Mouse (Mus musculus): ENCODE measurements around the gene Myt1. TPM values are rescaled to one million over a fixed set of nuclear protein-coding genes. Genes with fewer than 3 reads are reported as not detected.

The Myt1 gene
- polyA plus RNA-seq, 1 experiment from 2014 or later = not detected

DNA sequence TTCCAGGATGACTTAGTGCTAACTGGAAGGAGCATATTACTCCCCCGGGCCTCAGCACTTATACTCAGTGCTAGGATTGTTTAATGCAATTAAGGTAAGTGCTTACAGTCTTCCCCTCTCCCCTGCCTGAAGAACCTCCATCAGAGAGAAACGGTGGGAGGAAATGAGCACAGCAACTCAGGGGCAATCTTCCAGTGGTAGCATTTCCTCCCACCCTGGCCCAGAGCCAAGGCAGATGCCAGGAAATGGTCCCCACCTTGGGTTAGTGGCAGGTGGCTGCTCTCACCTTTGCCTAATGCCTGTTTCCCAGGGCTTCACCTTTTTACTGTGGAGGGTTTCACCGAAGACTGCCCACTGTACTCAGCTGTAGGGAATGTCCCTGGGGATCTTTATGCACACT, 33.1 kb upstream of the Myt1 start:
- Histone ChIP-seq H3K36me3 (ENCODE audit: control insufficient read depth, insufficient read depth, low read length) (no peaks in the 10 kb centered on the region), H3K27me3 (ENCODE audit: control insufficient read depth, insufficient read depth, low read length) (no peaks in the 10 kb centered on the region), H3K9me3 (ENCODE audit: control insufficient read depth, low read length) (no peaks in the 10 kb centered on the region), H3K27ac (ENCODE audit: low read depth, low read length) (no peak overlapping the region), H3K4me1 (ENCODE audit: control insufficient read depth, insufficient read depth, low read length) (no peaks in the 10 kb centered on the region), H3K4me3 (ENCODE audit: low read length) (no peak overlapping the region), H3K9ac (ENCODE audit: low read depth, low read length) (no peak overlapping the region), H3K4me2 (replicated peaks; ENCODE audit: low read depth, low read length) (no peak overlapping the region)
- no peak for ATAC-seq (ENCODE audit: low FRiP score, low TSS enrichment)
- WGBS = 50% methylated on average over 3 of the region's 3 CpGs

DNA sequence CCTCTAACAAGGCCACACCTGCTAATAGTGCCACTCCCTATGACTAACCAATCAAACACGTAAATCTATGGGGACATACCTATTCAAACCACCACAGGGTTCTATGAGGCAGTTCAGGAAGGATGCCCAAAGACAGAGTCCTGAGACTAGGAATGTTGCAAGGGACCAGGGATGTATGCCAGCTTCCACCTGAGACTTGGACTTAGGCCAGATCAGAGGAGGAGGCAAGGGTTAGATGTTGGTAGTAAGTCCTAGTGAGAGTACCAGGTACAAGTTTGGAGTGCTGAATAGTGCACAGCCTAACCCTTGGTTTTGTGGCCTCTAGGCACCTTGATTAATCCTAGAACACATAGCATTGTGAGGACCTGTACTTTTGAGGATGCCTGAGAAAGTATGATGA, 10.5 kb upstream of the Myt1 start:
- H3K36me3 ChIP-seq (ENCODE audit: control insufficient read depth, insufficient read depth, low read length) = no peaks in the 10 kb centered on the region
- no peak overlapping the region for H3K9ac ChIP-seq (ENCODE audit: low read depth, low read length)
- H3K9me3 ChIP-seq (ENCODE audit: control insufficient read depth, low read length) = no peaks in the 10 kb centered on the region
- no peak overlapping the region for H3K27ac ChIP-seq (ENCODE audit: low read depth, low read length)
- no peak overlapping the region for H3K4me2 ChIP-seq (replicated peaks; ENCODE audit: low read depth, low read length)
- ATAC-seq (ENCODE audit: low FRiP score, low TSS enrichment) = no peak
- H3K4me3 ChIP-seq (ENCODE audit: low read length) = no peak overlapping the region
- no peaks in the 10 kb centered on the region for H3K4me1 ChIP-seq (ENCODE audit: control insufficient read depth, insufficient read depth, low read length)
- WGBS = 82% methylated on average over 1 of the region's 1 CpGs
- H3K27me3 ChIP-seq (ENCODE audit: control insufficient read depth, insufficient read depth, low read length) = no peaks in the 10 kb centered on the region

DNA sequence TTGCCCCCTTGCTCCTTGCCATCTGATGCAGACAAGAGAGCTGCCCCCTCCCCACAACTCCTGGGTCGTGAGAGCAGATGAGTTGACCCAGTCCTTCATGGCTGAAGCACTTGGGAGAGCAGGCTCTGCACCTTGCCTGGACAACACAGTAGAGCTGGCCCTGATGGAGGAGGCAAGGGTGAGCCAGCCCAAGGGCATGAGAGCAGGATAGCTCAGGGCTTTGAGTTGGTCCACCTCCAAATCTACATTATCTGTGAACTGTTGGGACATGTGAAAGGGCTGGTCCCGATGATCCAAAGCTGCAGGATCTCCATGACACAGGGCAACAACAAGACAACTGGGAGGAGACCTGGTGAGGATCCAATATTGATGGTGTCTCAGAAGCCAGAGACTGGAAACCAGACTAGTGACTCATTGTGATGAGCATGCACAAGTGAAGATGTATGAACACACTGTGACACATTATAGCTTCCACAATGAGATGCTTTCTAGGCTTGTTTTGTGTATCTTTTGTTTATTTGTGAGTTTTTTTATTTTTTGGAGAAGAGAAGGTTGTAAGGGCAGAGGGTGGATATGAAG, 4.9 kb upstream of the Myt1 start:
- WGBS = 65% methylated on average over 2 of the region's 2 CpGs
- H3K27ac ChIP-seq (ENCODE audit: low read depth, low read length) = no peak overlapping the region
- no peak for ATAC-seq (ENCODE audit: low FRiP score, low TSS enrichment)
- no peak overlapping the region for H3K9ac ChIP-seq (ENCODE audit: low read depth, low read length)
- peaks cover 3% of the 10 kb centered on the region; the same call in 1 of the 2 replicates for H3K27me3 ChIP-seq (ENCODE audit: control insufficient read depth, insufficient read depth, low read length)
- no peak overlapping the region for H3K4me2 ChIP-seq (replicated peaks; ENCODE audit: low read depth, low read length)
- H3K9me3 ChIP-seq (ENCODE audit: control insufficient read depth, low read length) = no peaks in the 10 kb centered on the region
- no peaks in the 10 kb centered on the region for H3K36me3 ChIP-seq (ENCODE audit: control insufficient read depth, insufficient read depth, low read length)
- H3K4me3 ChIP-seq (ENCODE audit: low read length) = no peak overlapping the region
- H3K4me1 ChIP-seq (ENCODE audit: control insufficient read depth, insufficient read depth, low read length) = no peaks in the 10 kb centered on the region

DNA sequence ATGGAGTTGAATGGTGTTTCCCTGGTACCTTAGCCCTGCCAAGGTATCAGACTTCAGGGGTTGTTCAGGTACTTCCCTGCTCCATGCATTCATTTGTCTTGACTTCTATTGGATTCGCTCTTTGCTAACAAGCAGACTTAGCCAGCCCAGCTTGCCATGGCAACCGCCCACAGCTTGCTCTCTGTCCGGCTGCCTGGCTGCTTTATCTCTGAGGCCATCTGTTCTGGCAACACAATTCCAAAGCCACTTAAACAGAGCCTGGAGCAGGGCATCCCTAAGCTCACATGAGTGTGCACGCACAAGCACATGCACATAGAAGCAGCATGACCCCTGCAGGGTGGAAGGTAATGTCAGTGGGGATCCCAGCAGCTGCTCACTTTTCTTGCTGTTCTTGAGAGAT, 4.1 kb upstream of the Myt1 start:
- Histone ChIP-seq H3K27me3 (ENCODE audit: control insufficient read depth, insufficient read depth, low read length) (peaks cover 3% of the 10 kb centered on the region; the same call in 1 of the 2 replicates), H3K9ac (ENCODE audit: low read depth, low read length) (no peak overlapping the region), H3K4me2 (replicated peaks; ENCODE audit: low read depth, low read length) (no peak overlapping the region), H3K4me1 (ENCODE audit: control insufficient read depth, insufficient read depth, low read length) (no peaks in the 10 kb centered on the region), H3K4me3 (ENCODE audit: low read length) (no peak overlapping the region), H3K27ac (ENCODE audit: low read depth, low read length) (no peak overlapping the region), H3K36me3 (ENCODE audit: control insufficient read depth, insufficient read depth, low read length) (no peaks in the 10 kb centered on the region), H3K9me3 (ENCODE audit: control insufficient read depth, low read length) (no peaks in the 10 kb centered on the region)
- ATAC-seq (ENCODE audit: low FRiP score, low TSS enrichment) = no peak
- 40% methylated on average over 4 of the region's 4 CpGs for WGBS

DNA sequence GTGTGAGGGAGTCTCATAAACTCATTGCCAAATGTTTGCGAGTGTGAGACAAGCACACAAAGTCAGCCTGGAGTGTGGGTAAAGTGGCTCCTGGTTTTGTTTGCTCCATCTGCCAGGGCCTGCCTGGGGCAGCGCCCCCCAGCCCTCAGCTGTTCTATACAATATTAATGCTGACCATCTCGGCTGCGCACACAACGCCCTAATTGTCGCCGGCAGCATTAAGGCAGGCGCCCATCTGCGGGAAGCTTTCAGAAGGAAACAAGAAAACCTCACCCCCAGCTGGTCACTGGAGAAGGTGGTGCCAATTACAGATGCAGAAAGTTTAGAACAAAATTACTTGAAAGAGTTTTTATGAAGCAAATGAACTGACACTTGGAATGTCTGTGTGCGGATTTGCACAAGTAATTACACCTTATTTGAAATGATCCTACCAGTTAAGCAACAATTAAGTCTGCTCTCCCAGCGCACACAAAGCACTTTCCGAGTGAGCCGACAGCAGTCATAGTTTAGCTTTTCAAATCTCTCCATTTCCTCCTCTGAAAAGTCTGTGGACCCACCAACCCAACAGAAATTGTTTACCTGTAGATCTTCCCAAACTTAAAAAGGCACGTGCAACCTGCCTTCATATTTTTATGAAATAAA, 875 bp downstream of the Myt1 start:
- H3K36me3 ChIP-seq (ENCODE audit: control insufficient read depth, insufficient read depth, low read length) = no peaks in the 10 kb centered on the region
- H3K4me3 ChIP-seq (ENCODE audit: low read length) = no peak overlapping the region
- WGBS = 33% methylated on average over 14 of the region's 14 CpGs
- H3K9ac ChIP-seq (ENCODE audit: low read depth, low read length) = no peak overlapping the region
- no peaks in the 10 kb centered on the region for H3K4me1 ChIP-seq (ENCODE audit: control insufficient read depth, insufficient read depth, low read length)
- H3K4me2 ChIP-seq (replicated peaks; ENCODE audit: low read depth, low read length) = no peak overlapping the region
- H3K27ac ChIP-seq (ENCODE audit: low read depth, low read length) = no peak overlapping the region
- H3K9me3 ChIP-seq (ENCODE audit: control insufficient read depth, low read length) = no peaks in the 10 kb centered on the region
- H3K27me3 ChIP-seq (ENCODE audit: control insufficient read depth, insufficient read depth, low read length) = peaks cover 10% of the 10 kb centered on the region; the same call in 1 of the 2 replicates
- no peak for ATAC-seq (ENCODE audit: low FRiP score, low TSS enrichment)

DNA sequence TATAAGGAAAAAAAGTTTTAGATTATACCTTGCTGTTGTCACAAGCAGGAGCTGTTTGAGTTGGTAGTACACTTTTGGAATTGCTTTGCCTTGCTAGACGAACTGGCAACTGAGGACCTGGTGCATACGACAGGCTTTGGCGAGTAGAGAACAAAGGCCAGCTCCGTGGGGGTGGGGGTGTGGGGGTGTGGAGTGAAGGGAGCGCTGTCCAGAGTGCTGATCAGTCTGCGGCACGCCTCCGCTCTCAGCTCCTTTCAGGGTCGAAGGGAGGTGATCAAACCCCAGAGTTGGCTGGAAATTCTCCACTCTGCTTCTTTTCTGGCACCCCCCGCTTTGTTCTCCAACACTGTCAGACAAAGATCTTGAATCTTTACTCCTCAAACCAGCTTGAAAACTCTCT, 1.5 kb downstream of the Myt1 start:
- H3K27me3 ChIP-seq (ENCODE audit: control insufficient read depth, insufficient read depth, low read length) = peaks cover 10% of the 10 kb centered on the region; the same call in 1 of the 2 replicates
- no peak overlapping the region for H3K4me3 ChIP-seq (ENCODE audit: low read length)
- H3K27ac ChIP-seq (ENCODE audit: low read depth, low read length) = no peak overlapping the region
- 0 out of 2 replicates have a peak, but pooled peaks have one; percentile 71 for ATAC-seq (ENCODE audit: low FRiP score, low TSS enrichment)
- WGBS = 2% methylated on average over 10 of the region's 10 CpGs
- H3K36me3 ChIP-seq (ENCODE audit: control insufficient read depth, insufficient read depth, low read length) = no peaks in the 10 kb centered on the region
- H3K4me2 ChIP-seq (replicated peaks; ENCODE audit: low read depth, low read length) = no peak overlapping the region
- H3K9ac ChIP-seq (ENCODE audit: low read depth, low read length) = no peak overlapping the region
- no peaks in the 10 kb centered on the region for H3K9me3 ChIP-seq (ENCODE audit: control insufficient read depth, low read length)
- H3K4me1 ChIP-seq (ENCODE audit: control insufficient read depth, insufficient read depth, low read length) = no peaks in the 10 kb centered on the region

DNA sequence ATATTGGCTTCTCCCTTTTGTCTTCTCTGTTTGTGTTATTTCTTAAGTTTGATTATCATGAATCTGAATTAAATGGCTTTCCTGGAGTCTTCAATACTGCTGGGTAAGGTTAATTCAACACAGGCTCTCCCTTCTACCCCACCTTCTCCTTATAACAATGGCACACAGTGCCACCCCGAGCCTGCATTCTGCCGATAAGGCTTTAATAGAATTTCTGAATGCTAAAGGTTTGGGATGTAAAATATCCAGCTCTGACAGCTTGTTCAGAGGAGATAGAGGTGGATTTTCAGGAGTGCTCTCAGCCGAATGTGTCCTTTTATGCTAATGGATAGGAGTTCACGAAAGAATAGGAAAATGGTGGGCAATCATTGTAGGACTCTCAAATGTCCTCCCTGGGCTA, 2.1 kb downstream of the Myt1 start:
- no peaks in the 10 kb centered on the region for H3K36me3 ChIP-seq (ENCODE audit: control insufficient read depth, insufficient read depth, low read length)
- 85% methylated on average over 4 of the region's 4 CpGs for WGBS
- H3K27me3 ChIP-seq (ENCODE audit: control insufficient read depth, insufficient read depth, low read length) = peaks cover 10% of the 10 kb centered on the region; the same call in 1 of the 2 replicates
- no peaks in the 10 kb centered on the region for H3K9me3 ChIP-seq (ENCODE audit: control insufficient read depth, low read length)
- no peak overlapping the region for H3K4me2 ChIP-seq (replicated peaks; ENCODE audit: low read depth, low read length)
- H3K4me1 ChIP-seq (ENCODE audit: control insufficient read depth, insufficient read depth, low read length) = no peaks in the 10 kb centered on the region
- no peak overlapping the region for H3K9ac ChIP-seq (ENCODE audit: low read depth, low read length)
- ATAC-seq (ENCODE audit: low FRiP score, low TSS enrichment) = no peak
- H3K4me3 ChIP-seq (ENCODE audit: low read length) = no peak overlapping the region
- H3K27ac ChIP-seq (ENCODE audit: low read depth, low read length) = no peak overlapping the region

DNA sequence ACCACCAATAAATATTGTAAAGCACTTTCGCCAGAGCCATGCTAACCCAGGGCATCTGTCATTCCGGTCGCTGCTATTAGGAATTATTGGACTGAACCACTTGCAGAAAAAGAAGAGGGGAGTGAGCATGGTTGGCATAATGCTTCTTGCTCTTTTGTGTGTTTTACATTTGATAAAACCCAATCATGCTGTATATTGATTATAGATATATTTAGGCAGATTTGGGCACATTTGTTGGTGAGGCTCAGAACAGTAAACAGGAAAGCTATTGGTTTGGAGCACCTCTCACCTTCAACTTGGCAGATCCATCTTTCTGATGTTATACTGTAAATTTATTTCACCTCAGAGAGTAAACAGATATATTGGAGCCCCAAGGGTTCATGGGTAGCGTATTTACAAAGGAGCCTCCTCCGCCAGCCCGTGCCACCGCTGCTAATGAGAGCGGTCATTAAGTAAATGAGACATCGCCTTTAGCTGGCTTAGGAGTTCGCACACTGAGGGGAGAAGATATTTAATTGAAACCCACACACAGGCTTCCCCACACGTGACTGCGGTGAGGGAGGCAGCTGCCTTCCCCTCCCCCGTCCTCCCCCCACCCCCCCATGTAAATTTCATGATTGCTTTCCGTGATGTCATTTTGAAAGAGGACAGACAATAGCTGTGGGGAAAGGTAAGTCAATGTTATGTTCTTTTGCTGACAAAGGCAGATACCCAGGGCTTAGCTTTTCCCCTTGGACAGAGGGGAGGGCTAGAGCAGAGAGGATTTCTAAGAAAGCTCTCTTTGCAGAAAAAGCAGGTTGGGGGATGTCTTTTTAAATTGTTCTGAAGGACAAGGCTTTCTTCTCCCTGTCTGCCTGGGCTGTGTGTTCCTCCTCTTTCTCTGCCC, 3.8 kb downstream of the Myt1 start:
- no peak for ATAC-seq (ENCODE audit: low FRiP score, low TSS enrichment)
- H3K9ac ChIP-seq (ENCODE audit: low read depth, low read length) = no peak overlapping the region
- no peak overlapping the region for H3K27ac ChIP-seq (ENCODE audit: low read depth, low read length)
- H3K9me3 ChIP-seq (ENCODE audit: control insufficient read depth, low read length) = no peaks in the 10 kb centered on the region
- H3K4me3 ChIP-seq (ENCODE audit: low read length) = no peak overlapping the region
- 46% methylated on average over 14 of the region's 14 CpGs for WGBS
- no peaks in the 10 kb centered on the region for H3K4me1 ChIP-seq (ENCODE audit: control insufficient read depth, insufficient read depth, low read length)
- no peak overlapping the region for H3K4me2 ChIP-seq (replicated peaks; ENCODE audit: low read depth, low read length)
- peaks cover 10% of the 10 kb centered on the region; the same call in 1 of the 2 replicates for H3K27me3 ChIP-seq (ENCODE audit: control insufficient read depth, insufficient read depth, low read length)
- H3K36me3 ChIP-seq (ENCODE audit: control insufficient read depth, insufficient read depth, low read length) = no peaks in the 10 kb centered on the region

DNA sequence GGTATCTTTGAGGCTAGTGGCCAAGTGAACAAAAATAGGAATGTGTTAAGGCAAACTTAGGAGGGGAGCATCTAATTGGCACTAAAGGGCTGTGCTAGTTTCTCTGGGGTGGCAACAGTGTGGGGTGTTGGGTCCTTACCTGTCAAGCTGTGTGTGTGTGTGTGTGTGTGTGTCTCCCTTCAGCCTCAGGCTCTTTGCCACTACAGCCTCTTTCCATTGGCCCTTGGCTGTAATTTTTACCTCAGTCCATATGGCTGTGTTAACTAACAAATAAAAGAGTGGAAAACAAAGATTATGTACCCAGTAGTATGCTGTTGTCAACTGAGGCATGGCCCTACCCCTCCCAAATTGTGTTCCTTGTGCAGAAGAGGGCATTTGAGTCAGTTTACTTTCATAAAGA, 5.3 kb downstream of the Myt1 start:
- H3K4me1 ChIP-seq (ENCODE audit: control insufficient read depth, insufficient read depth, low read length) = no peaks in the 10 kb centered on the region
- H3K4me2 ChIP-seq (replicated peaks; ENCODE audit: low read depth, low read length) = no peak overlapping the region
- H3K27ac ChIP-seq (ENCODE audit: low read depth, low read length) = no peak overlapping the region
- ATAC-seq (ENCODE audit: low FRiP score, low TSS enrichment) = no peak
- H3K4me3 ChIP-seq (ENCODE audit: low read length) = no peak overlapping the region
- H3K27me3 ChIP-seq (ENCODE audit: control insufficient read depth, insufficient read depth, low read length) = peaks cover 7% of the 10 kb centered on the region; the same call in 1 of the 2 replicates
- H3K9me3 ChIP-seq (ENCODE audit: control insufficient read depth, low read length) = no peaks in the 10 kb centered on the region
- H3K36me3 ChIP-seq (ENCODE audit: control insufficient read depth, insufficient read depth, low read length) = no peaks in the 10 kb centered on the region
- no peak overlapping the region for H3K9ac ChIP-seq (ENCODE audit: low read depth, low read length)

Data from kidney, embryonic 14.5 days (tissue).